Mouse (Mus musculus) forebrain, embryonic 14.5 days (tissue): ENCODE measurements around the gene Gm45213. TPM values are rescaled to one million over a fixed set of nuclear protein-coding genes. Genes with fewer than 3 reads are reported as not detected.

ENCODE experiments used
- ATAC-seq: fragments of 200-750 bp; cut with Nextera tagmentation; 2 replicates; pipeline ENCODE4 v1.8.0; 2017; ENCODE audit warnings: mild to moderate bottlenecking, moderate library complexity
- DNase-seq: peaks from one replicate; pipeline ENCODE4 v3.0.0-alpha.2; 2015; ENCODE audit warnings: low spot score
- H3K27ac ChIP-seq: fragments of 300-500 bp; sonication (generic); 2 replicates; pipeline ENCODE4 v1.5.1; 2014; ENCODE audit warnings: low read depth, mild to moderate bottlenecking, control low read depth, low read length, moderate library complexity
- H3K27me3 ChIP-seq: fragments of 300-500 bp; sonication (generic); replicated peaks from 2 replicates; pipeline ENCODE4 v1.6.1; 2014; ENCODE audit warnings: low read length, control low read depth, mixed read lengths; ENCODE audit not compliant: control insufficient read depth, insufficient read depth
- H3K36me3 ChIP-seq: fragments of 300-500 bp; sonication (generic); 2 replicates; pipeline ENCODE4 v1.6.1; 2014; ENCODE audit warnings: low read length, control low read depth; ENCODE audit not compliant: control insufficient read depth, insufficient read depth
- H3K4me1 ChIP-seq: fragments of 300-500 bp; sonication (generic); 2 replicates; pipeline ENCODE4 v1.6.1; 2014; ENCODE audit warnings: antibody characterized with exemption, low read length, control low read depth; ENCODE audit not compliant: control insufficient read depth, insufficient read depth
- H3K4me2 ChIP-seq: fragments of 300-500 bp; sonication (generic); 2 replicates; pipeline ENCODE4 v1.6.1; 2014; ENCODE audit warnings: mild to moderate bottlenecking, control low read depth, low read length
- H3K4me3 ChIP-seq: fragments of 300-500 bp; sonication (generic); 2 replicates; pipeline ENCODE4 v1.5.1; 2014; ENCODE audit warnings: low read depth, low read length, control low read depth
- H3K9ac ChIP-seq: fragments of 300-500 bp; sonication (generic); 2 replicates; pipeline ENCODE4 v1.6.1; 2014; ENCODE audit warnings: mild to moderate bottlenecking, low read length, control low read depth, moderate library complexity
- H3K9me3 ChIP-seq: fragments of 300-500 bp; sonication (generic); replicated peaks from 2 replicates; pipeline ENCODE4 v1.6.1; 2016; ENCODE audit warnings: low read length, control low read depth, mixed read lengths; ENCODE audit not compliant: control insufficient read depth
- WGBS: fragments of 180-500 bp; shearing (Covaris S2); extraction: QIAGEN DNeasy Blood & Tissue Kit; methylation state at CpG from one replicate; pipeline ENCODE4 v1.1.7; 2014; 5-methylcytosine and 5-hydroxymethylcytosine counted together
- polyA plus RNA-seq: library from polyadenylated mRNA; unstranded; fragments of >200 nt; fragmentation: Nextera tagmentation; extraction: Ambion mirVana; gene quantifications from 2 replicates; pipeline ENCODE4 v1.2.1, GENCODE M21; 2014

Gm45213 gene
- not detected in 2 replicates for polyA plus RNA-seq

GRCm38 (mm10) chr7:66043552-66044459 lies at the start of gene Gm45213:
Gene Gm45213, plus strand, starts transcription at chr7:66043602.
- H3K4me1 ChIP-seq: no peaks in the 10 kb centered on the region; the same call in 1 of the 2 replicates
- H3K27me3 ChIP-seq: no peaks in the 10 kb centered on the region
- H3K36me3 ChIP-seq: no peaks in the 10 kb centered on the region
- no peak within 1 kb of the TSS; the same call in 1 of the 2 replicates for H3K27ac ChIP-seq
- no peak within 1 kb of the TSS for H3K4me3 ChIP-seq
- no peak within 1 kb of the TSS for H3K4me2 ChIP-seq
- 84% methylated on average over 10 of the region's 10 CpGs for WGBS
- peak; percentile 37 for DNase-seq
- H3K9ac ChIP-seq: no peak within 1 kb of the TSS
- no peaks in the 10 kb centered on the region for H3K9me3 ChIP-seq
- peak; percentile 32; the same call in 1 of the 2 replicates for ATAC-seq

DNA sequence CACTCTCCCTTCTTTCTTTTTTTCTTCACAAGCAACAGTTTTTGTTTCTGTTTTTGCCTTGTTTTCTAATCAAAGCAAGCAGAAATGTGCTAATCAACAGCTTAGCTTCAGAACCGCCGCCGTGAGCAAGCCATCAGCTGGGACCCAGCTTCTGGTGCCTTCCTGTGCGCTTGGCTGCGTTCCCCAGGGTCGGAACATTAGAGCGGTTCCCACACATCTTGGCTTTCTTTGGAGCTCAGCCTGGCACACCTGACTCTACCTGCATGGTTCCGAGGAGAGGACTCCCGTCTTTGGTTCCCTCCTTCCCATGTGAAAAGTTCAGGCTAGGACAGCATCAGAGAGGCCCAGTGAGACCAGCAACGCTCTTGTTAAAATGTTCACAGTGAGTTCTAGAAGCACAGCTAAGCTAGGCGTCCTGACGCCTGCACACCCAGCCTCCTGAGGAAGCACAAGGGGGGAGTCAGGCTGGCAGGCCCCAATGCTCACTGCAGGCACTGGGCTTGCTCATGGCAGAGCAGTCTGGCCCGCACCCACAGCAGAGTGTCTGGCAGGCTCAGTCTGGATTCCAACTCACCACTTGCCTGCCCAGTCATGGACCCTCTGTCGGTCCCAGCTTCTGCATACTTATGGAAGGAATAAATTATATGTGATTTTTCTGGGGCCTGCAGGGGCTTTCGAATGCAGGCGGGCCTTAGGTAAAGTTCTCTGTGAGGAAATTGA lies 42.2 kb upstream of the Gm45213 start:
- no peak overlapping the region for H3K9ac ChIP-seq
- no peak overlapping the region for H3K27ac ChIP-seq
- H3K4me2 ChIP-seq: no peak overlapping the region
- no peaks in the 10 kb centered on the region for H3K9me3 ChIP-seq
- WGBS: 87% methylated on average over 16 of the region's 16 CpGs
- ATAC-seq (no peak), DNase-seq (no peak)
- no peaks in the 10 kb centered on the region for H3K36me3 ChIP-seq
- H3K27me3 ChIP-seq: no peaks in the 10 kb centered on the region
- H3K4me3 ChIP-seq: no peak overlapping the region
- H3K4me1 ChIP-seq: no peaks in the 10 kb centered on the region

DNA sequence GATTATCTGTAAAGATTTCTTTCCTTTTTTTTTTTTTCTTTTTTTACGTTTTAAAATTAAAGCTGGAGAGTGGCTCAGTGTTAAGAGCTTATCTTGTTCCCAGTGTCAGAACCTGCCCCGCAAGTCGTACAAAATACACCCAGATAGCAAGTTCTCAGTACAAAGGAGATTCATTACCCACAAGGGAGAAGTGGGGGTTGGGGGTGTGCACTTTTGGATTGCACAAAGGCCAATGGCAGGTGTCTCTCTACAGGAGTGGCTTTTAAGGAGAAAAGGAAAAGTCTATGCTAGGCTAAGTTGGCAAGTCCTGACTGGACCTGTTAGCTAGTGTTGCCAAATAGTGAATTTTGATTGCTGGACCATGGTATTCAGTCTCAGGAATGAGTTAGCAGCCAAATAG lies 41.6 kb upstream of the Gm45213 start:
- 64% methylated on average over 3 of the region's 3 CpGs for WGBS
- DNase-seq: no peak

GRCm38 (mm10) chr7:66003447-66003846 lies 40.0 kb upstream of the Gm45213 start:
- no peak for DNase-seq
- H3K9me3 ChIP-seq: no peaks in the 10 kb centered on the region
- H3K4me2 ChIP-seq: no peak overlapping the region
- H3K4me3 ChIP-seq: no peak overlapping the region
- no peaks in the 10 kb centered on the region for H3K4me1 ChIP-seq
- no peak overlapping the region for H3K27ac ChIP-seq
- WGBS: 94% methylated on average over 5 of the region's 5 CpGs
- no peak overlapping the region for H3K9ac ChIP-seq
- H3K27me3 ChIP-seq: no peaks in the 10 kb centered on the region
- ATAC-seq: no peak
- H3K36me3 ChIP-seq: no peaks in the 10 kb centered on the region

More for the DNA sequence above, 41.6 kb upstream of the Gm45213 start:
- no peaks in the 10 kb centered on the region for H3K36me3 ChIP-seq
- H3K27me3 ChIP-seq: no peaks in the 10 kb centered on the region
- H3K9me3 ChIP-seq: no peaks in the 10 kb centered on the region
- H3K27ac ChIP-seq: no peak overlapping the region
- H3K9ac ChIP-seq: no peak overlapping the region
- ATAC-seq: no peak
- no peaks in the 10 kb centered on the region for H3K4me1 ChIP-seq
- no peak overlapping the region for H3K4me3 ChIP-seq
- H3K4me2 ChIP-seq: no peak overlapping the region

- no peak for DNase-seq
- Histone ChIP-seq H3K27ac (no peak overlapping the region), H3K4me3 (no peak overlapping the region), H3K9me3 (no peaks in the 10 kb centered on the region), H3K36me3 (no peaks in the 10 kb centered on the region), H3K9ac (no peak overlapping the region), H3K27me3 (no peaks in the 10 kb centered on the region), H3K4me2 (no peak overlapping the region), H3K4me1 (no peaks in the 10 kb centered on the region)
- WGBS: 62% methylated on average over 13 of the region's 13 CpGs
- no peak for ATAC-seq
These were observed 39.4 kb upstream of the Gm45213 start for GRCm38 (mm10) chr7:66003865-66004638.

DNA sequence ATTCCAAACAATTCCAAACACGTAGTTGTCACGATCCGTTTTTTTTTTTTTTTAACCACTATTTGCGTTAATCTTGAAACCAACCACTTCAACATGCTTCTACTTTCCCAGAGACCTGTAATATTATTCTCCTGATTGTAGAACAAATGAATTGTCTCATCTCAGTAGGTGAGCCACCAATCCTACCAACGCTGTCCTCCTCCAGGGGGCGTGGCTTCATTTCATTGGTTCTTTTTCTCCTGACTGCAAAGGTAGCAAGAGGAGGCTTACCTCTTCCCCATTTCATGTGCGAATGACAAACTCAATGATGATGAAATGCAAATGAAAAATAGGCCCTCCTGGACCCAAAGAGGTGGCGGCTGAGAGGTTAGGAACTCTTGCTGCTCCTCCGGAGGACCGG lies 38.3 kb upstream of the Gm45213 start:
- no peaks in the 10 kb centered on the region for H3K4me1 ChIP-seq
- DNase-seq: no peak
- H3K4me3 ChIP-seq: no peak overlapping the region
- no peaks in the 10 kb centered on the region for H3K36me3 ChIP-seq
- no peaks in the 10 kb centered on the region for H3K9me3 ChIP-seq
- WGBS: 89% methylated on average over 10 of the region's 10 CpGs
- no peaks in the 10 kb centered on the region for H3K27me3 ChIP-seq
- ATAC-seq: no peak
- no peak overlapping the region for H3K27ac ChIP-seq
- H3K9ac ChIP-seq: no peak overlapping the region
- no peak overlapping the region for H3K4me2 ChIP-seq

DNA sequence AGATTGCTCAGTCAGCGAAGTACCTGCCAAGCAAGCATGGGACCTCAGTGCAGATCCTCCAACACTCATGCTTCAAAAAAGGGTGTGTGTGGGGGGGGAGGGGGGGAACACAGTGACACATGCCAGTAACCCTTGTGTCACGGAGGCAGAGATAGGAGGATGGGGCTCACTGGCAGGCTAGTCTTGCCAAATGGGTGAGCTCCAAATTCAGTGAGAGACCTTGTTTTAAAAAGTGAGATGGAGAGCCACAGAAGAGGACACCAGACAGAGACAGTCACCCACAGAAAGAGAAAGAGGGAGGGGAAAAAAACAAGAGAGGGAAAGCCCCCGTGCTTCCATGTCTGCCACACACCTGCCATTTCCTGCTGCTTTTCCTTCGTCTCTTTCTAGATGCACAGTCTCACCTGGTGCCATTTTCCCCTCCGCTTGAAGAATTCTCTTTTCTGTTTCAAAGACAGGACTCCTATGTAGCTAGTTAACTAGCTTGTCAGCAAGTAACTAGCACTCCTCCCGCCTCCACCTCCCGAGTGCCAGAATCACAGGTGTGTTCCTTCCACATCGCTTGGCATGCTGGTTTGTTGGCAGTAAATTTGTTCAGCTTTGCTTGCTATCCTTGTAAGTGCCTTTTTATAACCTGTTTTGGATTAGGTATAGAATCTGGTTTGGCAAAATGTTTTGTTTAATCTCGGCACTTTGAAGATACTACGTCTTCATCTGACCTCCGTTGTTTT lies 35.1 kb upstream of the Gm45213 start:
- Histone ChIP-seq H3K9ac (no peak overlapping the region), H3K36me3 (no peaks in the 10 kb centered on the region), H3K27ac (no peak overlapping the region), H3K27me3 (no peaks in the 10 kb centered on the region), H3K4me1 (no peaks in the 10 kb centered on the region), H3K4me3 (no peak overlapping the region), H3K4me2 (no peak overlapping the region), H3K9me3 (no peaks in the 10 kb centered on the region)
- no peak for ATAC-seq
- DNase-seq: no peak
- 75% methylated on average over 11 of the region's 11 CpGs for WGBS

GRCm38 (mm10) chr7:66008892-66009273 lies 34.5 kb upstream of the Gm45213 start:
- H3K27ac ChIP-seq: no peak overlapping the region
- no peaks in the 10 kb centered on the region for H3K4me1 ChIP-seq
- H3K9ac ChIP-seq: no peak overlapping the region
- H3K27me3 ChIP-seq: no peaks in the 10 kb centered on the region
- DNase-seq (peak; percentile 8), ATAC-seq (no peak)
- no peak overlapping the region for H3K4me3 ChIP-seq
- H3K4me2 ChIP-seq: no peak overlapping the region
- 72% methylated on average over 16 of the region's 16 CpGs for WGBS
- H3K9me3 ChIP-seq: no peaks in the 10 kb centered on the region
- H3K36me3 ChIP-seq: no peaks in the 10 kb centered on the region
